23 mouse cellular contexts compared by ENCODE assay signal in genomic region chr5:81621106-81621505, GRCm38 (mm10).
DNase-seq lines count a peak whose midpoint lies in the region; ATAC-seq and TF ChIP-seq lines count a peak whose summit lies in the region.
"Had no signal": no experiment of that assay in that cellular context is flagged by ENCODE, and none has a peak within 500 bp of the region (broad histone marks: within the 10 kb centered on the region; RNA-seq: fewer than 3 reads in every experiment).

No protein-coding gene starts in this region.

- no peak for TF ChIP-seq CTCF in midbrain, postnatal 0 days (IDR thresholded peaks at IDR 0.05)

- no peak overlapping the region for H3K9ac ChIP-seq in hindbrain, embryonic 13.5 days
- H3K9ac ChIP-seq in hindbrain, embryonic 12.5 days, result no peak overlapping the region
- no peak overlapping the region for H3K9ac ChIP-seq in midbrain, postnatal 0 days (replicated peaks; ENCODE audit: low read length, poor library complexity, severe bottlenecking)
- H3K9ac ChIP-seq in midbrain, embryonic 14.5 days (replicated peaks; ENCODE audit: low read length), result no peak overlapping the region
- H3K9ac ChIP-seq: embryonic facial prominence, embryonic 12.5 days; embryonic facial prominence, embryonic 15.5 days; forebrain, postnatal 0 days; hindbrain, embryonic 15.5 days had no signal

- no peak for ATAC-seq in hindbrain, embryonic 13.5 days (ENCODE audit: low FRiP score)
- ATAC-seq in hindbrain, embryonic 12.5 days (ENCODE audit: low FRiP score), result no peak
- ATAC-seq in midbrain, postnatal 0 days (ENCODE audit: low FRiP score), result no peak
- ATAC-seq in midbrain, embryonic 14.5 days (ENCODE audit: low FRiP score, low TSS enrichment), result no peak
- ATAC-seq: forebrain, embryonic 14.5 days; forebrain, postnatal 0 days; intestine, embryonic 16.5 days had no signal

- WGBS in hindbrain, embryonic 13.5 days, result 89% methylated on average over 5 of the region's 5 CpGs
- whole genome bisulfite sequencing in hindbrain, embryonic 12.5 days, result 87% methylated on average over 5 of the region's 5 CpGs
- WGBS in midbrain, postnatal 0 days, result 81% methylated on average over 5 of the region's 5 CpGs
- WGBS in midbrain, embryonic 14.5 days, result 88% methylated on average over 5 of the region's 5 CpGs

- H3K27ac ChIP-seq in hindbrain, embryonic 13.5 days, result 0 out of 2 replicates have a peak overlapping the region, but pooled peaks have one; percentile 3
- no peak overlapping the region for H3K27ac ChIP-seq in hindbrain, embryonic 12.5 days
- H3K27ac ChIP-seq in midbrain, postnatal 0 days (ENCODE audit: low read depth, low read length), result no peak overlapping the region
- no peak overlapping the region for H3K27ac ChIP-seq in midbrain, embryonic 14.5 days (replicated peaks; ENCODE audit: low read depth, low read length)
- H3K27ac ChIP-seq: embryonic facial prominence, embryonic 12.5 days; embryonic facial prominence, embryonic 15.5 days; heart, adult 2 months; hindbrain, embryonic 15.5 days had no signal

- H3K4me1 ChIP-seq in hindbrain, embryonic 13.5 days (replicated peaks), result peaks cover 3% of the 10 kb centered on the region; the same call in 1 of the 2 replicates
- no peaks in the 10 kb centered on the region for H3K4me1 ChIP-seq in hindbrain, embryonic 12.5 days
- H3K4me1 ChIP-seq in midbrain, postnatal 0 days (ENCODE audit: insufficient read depth, low read length), result no peaks in the 10 kb centered on the region
- H3K4me1 ChIP-seq in midbrain, embryonic 14.5 days (ENCODE audit: control insufficient read depth, insufficient read depth, low read length), result no peaks in the 10 kb centered on the region
- H3K4me1 ChIP-seq: embryonic facial prominence, embryonic 12.5 days; embryonic facial prominence, embryonic 15.5 days had no signal

- no peak overlapping the region for H3K4me2 ChIP-seq in hindbrain, embryonic 13.5 days
- no peak overlapping the region for H3K4me2 ChIP-seq in hindbrain, embryonic 12.5 days (replicated peaks)
- no peak overlapping the region for H3K4me2 ChIP-seq in midbrain, postnatal 0 days (ENCODE audit: low read depth, low read length, poor library complexity, severe bottlenecking)
- H3K4me2 ChIP-seq in midbrain, embryonic 14.5 days (ENCODE audit: low read length), result no peak overlapping the region
- H3K4me2 ChIP-seq: embryonic facial prominence, embryonic 12.5 days; embryonic facial prominence, embryonic 15.5 days; heart, embryonic 11.5 days; hindbrain, embryonic 15.5 days had no signal

- no peaks in the 10 kb centered on the region for H3K9me3 ChIP-seq in hindbrain, embryonic 13.5 days
- no peaks in the 10 kb centered on the region for H3K9me3 ChIP-seq in hindbrain, embryonic 12.5 days (replicated peaks)
- no peaks in the 10 kb centered on the region for H3K9me3 ChIP-seq in midbrain, postnatal 0 days (ENCODE audit: low read length)
- H3K9me3 ChIP-seq in midbrain, embryonic 14.5 days (ENCODE audit: control insufficient read depth, low read length), result no peaks in the 10 kb centered on the region
- H3K9me3 ChIP-seq: embryonic facial prominence, embryonic 12.5 days; embryonic facial prominence, embryonic 15.5 days; hindbrain, embryonic 15.5 days had no signal

- H3K36me3 ChIP-seq in hindbrain, embryonic 13.5 days, result no peaks in the 10 kb centered on the region
- no peaks in the 10 kb centered on the region for H3K36me3 ChIP-seq in hindbrain, embryonic 12.5 days
- H3K36me3 ChIP-seq in midbrain, postnatal 0 days (ENCODE audit: insufficient read depth, low read length), result no peaks in the 10 kb centered on the region
- no peaks in the 10 kb centered on the region for H3K36me3 ChIP-seq in midbrain, embryonic 14.5 days (ENCODE audit: control insufficient read depth, insufficient read depth, low read length)
- H3K36me3 ChIP-seq: embryonic facial prominence, embryonic 12.5 days; embryonic facial prominence, embryonic 15.5 days; hindbrain, embryonic 15.5 days had no signal

- H3K4me3 ChIP-seq in hindbrain, embryonic 13.5 days, result no peak overlapping the region
- H3K4me3 ChIP-seq in hindbrain, embryonic 12.5 days, result no peak overlapping the region
- H3K4me3 ChIP-seq in midbrain, postnatal 0 days (ENCODE audit: low read depth, low read length), result no peak overlapping the region
- H3K4me3 ChIP-seq in midbrain, embryonic 14.5 days (replicated peaks; ENCODE audit: low read depth, low read length), result no peak overlapping the region
- H3K4me3 ChIP-seq: embryonic facial prominence, embryonic 12.5 days; embryonic facial prominence, embryonic 15.5 days; heart, adult 2 months; hindbrain, embryonic 15.5 days had no signal

- DNase-seq in midbrain, postnatal 0 days (ENCODE audit: low spot score), result peak; percentile 13
- DNase-seq in midbrain, embryonic 14.5 days, result no peak
- DNase-seq in 416B (ENCODE audit: low read depth), result peak; percentile 13
- DNase-seq in brain, adult 2 months (ENCODE audit: low read depth, low spot score), result peak; percentile 24
- DNase-seq in thymus, adult 18-20 months, result no peak
- DNase-seq: adrenal gland, adult 2 months; adrenal gland, postnatal 14 days; cerebellum, adult 18-20 months; cerebellum, adult 9-10 months; cerebellum, postnatal 25 days; forebrain, postnatal 0 days; gastrocnemius, postnatal 10 days; gastrocnemius, postnatal 36 days; heart, adult 2 months; kidney, adult 18-20 months had no signal

- no peaks in the 10 kb centered on the region for H3K27me3 ChIP-seq in hindbrain, embryonic 13.5 days
- no peaks in the 10 kb centered on the region for H3K27me3 ChIP-seq in hindbrain, embryonic 12.5 days
- no peaks in the 10 kb centered on the region for H3K27me3 ChIP-seq in midbrain, postnatal 0 days (ENCODE audit: insufficient read depth, low read length)
- no peaks in the 10 kb centered on the region for H3K27me3 ChIP-seq in midbrain, embryonic 14.5 days (ENCODE audit: control insufficient read depth, insufficient read depth, low read length)
- H3K27me3 ChIP-seq: embryonic facial prominence, embryonic 12.5 days; embryonic facial prominence, embryonic 15.5 days; hindbrain, embryonic 15.5 days had no signal

Comparison
In these comparisons a context has a peak if more than half of its experiments do, and no peak if none do; other contexts are left out.
1. DNase-seq: peak in midbrain, postnatal 0 days (single experiment), 416B (single experiment) and brain, adult 2 months (single experiment); none in midbrain, embryonic 14.5 days (single experiment) and thymus, adult 18-20 months (0 of 2).